Mouse (Mus musculus): Measurements from ENCODE around the gene Asf1a. TPM values are rescaled to one million over a fixed set of nuclear protein-coding genes. Genes with fewer than 3 reads are reported as not detected.

Gene Asf1a
- polyA plus RNA-seq, 1 experiment from 2014 or later = 179 TPM

Other genes with a start within 250 kb of the Asf1a start
- 4.8 and 5.5 TPM in 2 replicates for gene Cep85l, start 216.8 kb upstream of the Asf1a start, polyA plus RNA-seq (2014; fragmentation: Nextera tagmentation; extraction: Ambion mirVana)
- 16.5 and 17.5 TPM in 2 replicates for gene Mcm9, start 33.7 kb downstream of the Asf1a start, polyA plus RNA-seq (2014; fragmentation: Nextera tagmentation; extraction: Ambion mirVana)
- gene Fam184a, start 154.4 kb downstream of the Asf1a start, polyA plus RNA-seq (2014; fragmentation: Nextera tagmentation; extraction: Ambion mirVana) = 6.1 and 8.2 TPM in 2 replicates